Mouse (Mus musculus) embryonic facial prominence, embryonic 15.5 days (tissue): Measurements from ENCODE around the gene Stfa2l1. TPM values are rescaled to one million over a fixed set of nuclear protein-coding genes. Genes with fewer than 3 reads are reported as not detected.
"Not testable (repeated sequence)": the region's sequence is repeated elsewhere in the genome, so short reads cannot be mapped to it uniquely, and the experiment has no call there.

Experiments
- ATAC-seq: fragments of 200-750 bp; cut with Nextera tagmentation; 2 replicates; pipeline ENCODE4 v1.8.0; 2017; ENCODE audit warnings: low read depth, moderate TSS enrichment; ENCODE audit not compliant: insufficient number of reproducible peaks, low FRiP score, low TSS enrichment
- H3K27ac ChIP-seq: fragments of 300-500 bp; sonication (generic); replicated peaks from 2 replicates; pipeline ENCODE4 v1.5.1; 2015; ENCODE audit warnings: mild to moderate bottlenecking, inconsistent platforms
- H3K27me3 ChIP-seq: fragments of 300-500 bp; sonication (generic); 2 replicates; pipeline ENCODE4 v1.6.1; 2015; ENCODE audit warnings: inconsistent platforms
- H3K36me3 ChIP-seq: fragments of 300-500 bp; sonication (generic); 2 replicates; pipeline ENCODE4 v1.6.1; 2015; ENCODE audit warnings: mild to moderate bottlenecking, inconsistent platforms
- H3K4me1 ChIP-seq: fragments of 300-500 bp; sonication (generic); 2 replicates; pipeline ENCODE4 v1.6.1; 2015; ENCODE audit warnings: inconsistent platforms
- H3K4me2 ChIP-seq: fragments of 300-500 bp; sonication (generic); replicated peaks from 2 replicates; pipeline ENCODE4 v1.6.1; 2015; ENCODE audit warnings: mild to moderate bottlenecking, inconsistent platforms
- H3K4me3 ChIP-seq: fragments of 300-500 bp; sonication (generic); replicated peaks from 2 replicates; pipeline ENCODE4 v1.5.1; 2015; ENCODE audit warnings: mild to moderate bottlenecking, inconsistent platforms
- H3K9ac ChIP-seq: fragments of 300-500 bp; sonication (generic); 2 replicates; pipeline ENCODE4 v1.6.1; 2015; ENCODE audit warnings: inconsistent platforms
- H3K9me3 ChIP-seq: fragments of 300-500 bp; sonication (generic); replicated peaks from 2 replicates; pipeline ENCODE4 v1.6.1; 2016; ENCODE audit warnings: inconsistent platforms
- WGBS: fragments of 180-500 bp; shearing (Covaris S2); methylation state at CpG from one replicate; pipeline ENCODE4 v1.1.7; 2015; 5-methylcytosine and 5-hydroxymethylcytosine counted together
- polyA plus RNA-seq: library from polyadenylated mRNA; unstranded; fragments of >200 nt; fragmentation: Nextera tagmentation; extraction: Ambion mirVana; gene quantifications from 2 replicates; pipeline ENCODE4 v1.2.1, GENCODE M21; 2015

Stfa2l1 gene
- polyA plus RNA-seq, 1 experiment from 2014 or later: 1.9 TPM

DNA sequence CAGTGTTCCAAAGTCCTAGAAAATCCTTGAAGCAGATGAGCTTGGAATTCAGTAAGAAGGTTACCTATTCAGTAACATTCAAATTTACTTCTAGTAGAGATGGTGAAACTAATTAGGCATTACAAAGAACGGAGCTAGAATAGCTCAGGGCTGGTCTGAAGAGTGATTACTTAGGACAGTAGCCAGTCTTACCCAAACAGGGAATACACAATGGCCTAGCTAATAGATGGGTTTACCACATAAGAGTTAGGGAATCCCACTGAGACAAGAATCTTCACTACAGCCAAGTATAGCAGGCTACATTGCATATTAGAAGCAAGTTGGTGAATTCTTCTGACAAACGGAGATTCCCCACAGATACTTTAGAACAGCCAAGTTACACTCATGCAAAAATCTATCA lies 49.1 kb downstream of the Stfa2l1 start:
- not testable (repeated sequence) for H3K4me3 ChIP-seq, H3K9me3 ChIP-seq, H3K4me1 ChIP-seq, H3K4me2 ChIP-seq, H3K9ac ChIP-seq, H3K27ac ChIP-seq, ATAC-seq, H3K27me3 ChIP-seq, H3K36me3 ChIP-seq
- WGBS: 44% methylated on average over 2 of the region's 2 CpGs

DNA sequence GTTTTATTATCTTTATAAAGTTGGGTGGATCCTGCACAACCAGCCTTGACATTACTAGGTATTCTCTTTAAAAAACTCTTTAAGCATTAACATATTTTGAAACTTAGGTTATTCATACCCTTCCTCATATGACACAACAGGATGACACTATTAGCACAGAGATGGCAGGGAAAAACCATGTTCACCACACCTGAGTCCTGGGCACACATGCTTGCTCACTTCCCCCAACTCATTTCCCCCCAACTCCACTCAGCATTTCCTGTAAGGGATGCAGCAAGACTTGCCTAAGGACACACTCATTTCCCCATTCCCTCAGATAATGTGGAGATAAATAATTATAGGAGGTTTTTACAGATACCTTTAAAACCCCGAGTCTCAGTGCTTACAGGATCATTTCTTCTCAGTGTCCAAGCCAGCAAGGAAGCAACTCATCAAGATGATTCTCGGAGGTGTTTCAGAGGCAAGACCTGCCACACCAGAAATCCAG lies 53.4 kb downstream of the Stfa2l1 start, which contains the start of gene Gm5416:
Gene Gm5416, plus strand, starts transcription at position 437 of the 487 bp plus-strand sequence.
- no peaks in the 10 kb centered on the region for H3K4me1 ChIP-seq
- no peaks in the 10 kb centered on the region for H3K36me3 ChIP-seq
- H3K27me3 ChIP-seq: no peaks in the 10 kb centered on the region
- H3K27ac ChIP-seq: no peak within 1 kb of the TSS
- ATAC-seq: no peak
- no peak within 1 kb of the TSS for H3K9ac ChIP-seq
- H3K4me2 ChIP-seq: no peak within 1 kb of the TSS
- H3K9me3 ChIP-seq: no peaks in the 10 kb centered on the region
- H3K4me3 ChIP-seq: no peak within 1 kb of the TSS
- 62% methylated on average over 2 of the region's 2 CpGs for WGBS

Other genes with a start within 250 kb of the Stfa2l1 start
- 6.9 and 7.3 TPM in 2 replicates for gene Parp9, start 218.3 kb upstream of the Stfa2l1 start, polyA plus RNA-seq
- gene Dtx3l, start 217.7 kb upstream of the Stfa2l1 start, polyA plus RNA-seq: 3.8 and 3.9 TPM in 2 replicates
- 32.4 and 35.6 TPM in 2 replicates for gene Kpna1, start 178.1 kb upstream of the Stfa2l1 start, polyA plus RNA-seq
- gene Wdr5b, start 115.6 kb upstream of the Stfa2l1 start, polyA plus RNA-seq: 10.4 and 11.0 TPM in 2 replicates
- gene Fam162a, start 85.2 kb upstream of the Stfa2l1 start, polyA plus RNA-seq: 615 and 648 TPM in 2 replicates
- gene Ccdc58, start 85.1 kb upstream of the Stfa2l1 start, polyA plus RNA-seq: 67.6 and 76.7 TPM in 2 replicates
- gene Csta1, start 25.6 kb upstream of the Stfa2l1 start, polyA plus RNA-seq: 11.4 and 17.2 TPM in 2 replicates
- gene Gm5483, start 27.4 kb downstream of the Stfa2l1 start, polyA plus RNA-seq: 4.7 TPM in 2 replicates
- gene Gm5416, start 53.6 kb downstream of the Stfa2l1 start, polyA plus RNA-seq: not detected in 2 replicates
- 2.1 and 2.5 TPM in 2 replicates for gene 2010005H15Rik, start 64.7 kb downstream of the Stfa2l1 start, polyA plus RNA-seq
- 68.1 and 75.5 TPM in 2 replicates for gene Stfa1, start 120.1 kb downstream of the Stfa2l1 start, polyA plus RNA-seq
- gene BC117090, start 177.5 kb downstream of the Stfa2l1 start, polyA plus RNA-seq: 3.3 and 5.9 TPM in 2 replicates
- gene BC100530, start 210.9 kb downstream of the Stfa2l1 start, polyA plus RNA-seq: 446 and 474 TPM in 2 replicates